Mouse (Mus musculus): ENCODE results near the gene Ube2o.

- TF ChIP-seq CTCF (IDR thresholded peaks at IDR 0.05; ENCODE audit: borderline replicate concordance, insufficient read depth, low read length), result no peak
- TF ChIP-seq POLR2A (IDR thresholded peaks at IDR 0.05; ENCODE audit: low read depth, low read length), result no peak
Measured at GRCm38 (mm10) chr11:116518482-116518881, 62.8 kb downstream of the Ube2o start.

All from embryonic fibroblast, embryonic 13.5 days (primary cell).